In genomic region chr13:107618369-107618771, GRCm38 (mm10) we compare ENCODE assay signal across 23 mouse cellular contexts.
DNase-seq lines count a peak whose midpoint lies in the region; ATAC-seq lines count a peak whose summit lies in the region.
"Had no signal": no experiment of that assay in that cellular context is flagged by ENCODE, and none has a peak within 500 bp of the region (broad histone marks: within the 10 kb centered on the region; RNA-seq: fewer than 3 reads in every experiment).

No protein-coding gene starts in this region.

- H3K27me3 ChIP-seq in hindbrain, embryonic 11.5 days (ENCODE audit: control insufficient read depth, insufficient read depth, low read length): no peaks in the 10 kb centered on the region
- peaks cover 5% of the 10 kb centered on the region for H3K27me3 ChIP-seq in hindbrain, embryonic 16.5 days (replicated peaks; ENCODE audit: control insufficient read depth, insufficient read depth, low read length)
- no peaks in the 10 kb centered on the region for H3K27me3 ChIP-seq in forebrain, embryonic 15.5 days
- peaks cover 5% of the 10 kb centered on the region; the same call in 1 of the 2 replicates for H3K27me3 ChIP-seq in midbrain, embryonic 11.5 days (ENCODE audit: control insufficient read depth, insufficient read depth, low read length)
- H3K27me3 ChIP-seq: intestine, embryonic 15.5 days; neural tube, embryonic 15.5 days; stomach, embryonic 15.5 days had no signal

- H3K4me2 ChIP-seq in hindbrain, embryonic 11.5 days (replicated peaks; ENCODE audit: low read depth, low read length): no peak overlapping the region
- no peak overlapping the region for H3K4me2 ChIP-seq in hindbrain, embryonic 16.5 days (ENCODE audit: low read length)
- H3K4me2 ChIP-seq in forebrain, embryonic 15.5 days (replicated peaks): no peak overlapping the region
- H3K4me2 ChIP-seq in midbrain, embryonic 11.5 days: peak overlapping the region; percentile 0; the same call in 1 of the 2 replicates
- H3K4me2 ChIP-seq: embryonic facial prominence, embryonic 15.5 days; intestine, embryonic 15.5 days; neural tube, embryonic 15.5 days had no signal

- 23% methylated on average over 8 of the region's 8 CpGs for WGBS in hindbrain, embryonic 11.5 days
- 17% methylated on average over 8 of the region's 8 CpGs for WGBS in hindbrain, embryonic 16.5 days
- WGBS in forebrain, embryonic 15.5 days: 20% methylated on average over 8 of the region's 8 CpGs
- WGBS in midbrain, embryonic 11.5 days: 14% methylated on average over 8 of the region's 8 CpGs

- H3K36me3 ChIP-seq in hindbrain, embryonic 11.5 days (ENCODE audit: control insufficient read depth, insufficient read depth, low read length): no peaks in the 10 kb centered on the region
- no peaks in the 10 kb centered on the region for H3K36me3 ChIP-seq in hindbrain, embryonic 16.5 days (ENCODE audit: control insufficient read depth, insufficient read depth, low read length)
- H3K36me3 ChIP-seq in forebrain, embryonic 15.5 days: no peaks in the 10 kb centered on the region
- no peaks in the 10 kb centered on the region for H3K36me3 ChIP-seq in midbrain, embryonic 11.5 days (ENCODE audit: control insufficient read depth, insufficient read depth, low read length)
- H3K36me3 ChIP-seq: embryonic facial prominence, embryonic 15.5 days; heart, embryonic 12.5 days; intestine, embryonic 15.5 days; neural tube, embryonic 15.5 days; stomach, embryonic 15.5 days had no signal

- H3K9ac ChIP-seq in hindbrain, embryonic 11.5 days (ENCODE audit: low read depth, low read length): no peak overlapping the region
- H3K9ac ChIP-seq in hindbrain, embryonic 16.5 days (ENCODE audit: low read depth, low read length): no peak overlapping the region
- H3K9ac ChIP-seq in forebrain, embryonic 15.5 days (replicated peaks): no peak overlapping the region
- no peak overlapping the region for H3K9ac ChIP-seq in midbrain, embryonic 11.5 days (ENCODE audit: low read length)
- H3K9ac ChIP-seq: embryonic facial prominence, embryonic 15.5 days; heart, embryonic 12.5 days; intestine, embryonic 15.5 days; neural tube, embryonic 15.5 days; stomach, embryonic 15.5 days had no signal

- H3K27ac ChIP-seq in hindbrain, embryonic 11.5 days (ENCODE audit: low read depth, low read length): no peak overlapping the region
- H3K27ac ChIP-seq in hindbrain, embryonic 16.5 days (ENCODE audit: low read depth, low read length): no peak overlapping the region
- peak overlapping the region; percentile 25; the same call in 1 of the 2 replicates for H3K27ac ChIP-seq in forebrain, embryonic 15.5 days (replicated peaks)
- H3K27ac ChIP-seq in midbrain, embryonic 11.5 days (ENCODE audit: low read depth, low read length): no peak overlapping the region
- H3K27ac ChIP-seq: embryonic facial prominence, embryonic 15.5 days; intestine, embryonic 15.5 days; left cerebral cortex, adult 2 months; neural tube, embryonic 15.5 days; stomach, embryonic 15.5 days had no signal

- no peak overlapping the region for H3K4me3 ChIP-seq in hindbrain, embryonic 11.5 days (ENCODE audit: low read depth, low read length)
- H3K4me3 ChIP-seq in hindbrain, embryonic 16.5 days (ENCODE audit: low read length): no peak overlapping the region
- H3K4me3 ChIP-seq in forebrain, embryonic 15.5 days: no peak overlapping the region
- H3K4me3 ChIP-seq in midbrain, embryonic 11.5 days (ENCODE audit: low read depth, low read length): no peak overlapping the region
- H3K4me3 ChIP-seq: embryonic facial prominence, embryonic 15.5 days; heart, embryonic 12.5 days; intestine, embryonic 15.5 days; left cerebral cortex, adult 2 months; neural tube, embryonic 15.5 days; stomach, embryonic 15.5 days had no signal

- peak; percentile 54 for DNase-seq in hindbrain, embryonic 11.5 days (ENCODE audit: low spot score)
- DNase-seq in midbrain, embryonic 11.5 days (ENCODE audit: low spot score, missing footprints): peak; percentile 90
- peak; percentile 45 for DNase-seq in retina, postnatal 1 day
- DNase-seq: adrenal gland, adult 2 months; B cell, adult 2 months; cerebellum, adult 8-10 months; heart, postnatal 14 days; kidney, postnatal 36 days; layer of hippocampus, adult 9-11 months; left cerebral cortex, postnatal 4 days; liver; thymus, adult 2 months had no signal

- H3K4me1 ChIP-seq in hindbrain, embryonic 11.5 days (replicated peaks; ENCODE audit: control insufficient read depth, insufficient read depth, low read length): peaks cover 14% of the 10 kb centered on the region
- peaks cover 19% of the 10 kb centered on the region for H3K4me1 ChIP-seq in hindbrain, embryonic 16.5 days (ENCODE audit: control insufficient read depth, insufficient read depth, low read depth, low read length)
- peaks cover 26% of the 10 kb centered on the region for H3K4me1 ChIP-seq in forebrain, embryonic 15.5 days
- peaks cover 28% of the 10 kb centered on the region for H3K4me1 ChIP-seq in midbrain, embryonic 11.5 days (ENCODE audit: control insufficient read depth, insufficient read depth, low read length)
- H3K4me1 ChIP-seq: stomach, embryonic 15.5 days had no signal

- ATAC-seq in hindbrain, embryonic 11.5 days (ENCODE audit: low FRiP score): peak; percentile 64
- no peak for ATAC-seq in hindbrain, embryonic 16.5 days
- ATAC-seq in forebrain, embryonic 15.5 days (replicated peaks): 0 out of 2 replicates have a peak, but pooled peaks have one; percentile 49
- peak; percentile 73 for ATAC-seq in midbrain, embryonic 11.5 days (ENCODE audit: low FRiP score)
- no peak for ATAC-seq in erythroid progenitor cell, adult 5-6 weeks (replicated peaks; ENCODE audit: low FRiP score, poor library complexity, severe bottlenecking)
- ATAC-seq in CD4-positive, CD25-positive, alpha-beta regulatory T cell, adult 4 months: no peak
- ATAC-seq: intestine, embryonic 15.5 days; lung, postnatal 0 days had no signal

- H3K9me3 ChIP-seq in hindbrain, embryonic 11.5 days (ENCODE audit: control insufficient read depth, low read length): no peaks in the 10 kb centered on the region
- H3K9me3 ChIP-seq in hindbrain, embryonic 16.5 days (ENCODE audit: control insufficient read depth, low read length): no peaks in the 10 kb centered on the region
- H3K9me3 ChIP-seq in forebrain, embryonic 15.5 days: no peaks in the 10 kb centered on the region
- H3K9me3 ChIP-seq in midbrain, embryonic 11.5 days (ENCODE audit: control insufficient read depth, low read length): no peaks in the 10 kb centered on the region
- H3K9me3 ChIP-seq: embryonic facial prominence, embryonic 15.5 days; heart, embryonic 12.5 days; intestine, embryonic 15.5 days; neural tube, embryonic 15.5 days; stomach, embryonic 15.5 days had no signal

Comparison
In these comparisons a context has a peak if more than half of its experiments do, and no peak if none do; other contexts are left out.
1. ATAC-seq: peak in hindbrain, embryonic 11.5 days (single experiment), forebrain, embryonic 15.5 days (single experiment) and midbrain, embryonic 11.5 days (single experiment); none in hindbrain, embryonic 16.5 days (single experiment), erythroid progenitor cell, adult 5-6 weeks (single experiment) and CD4-positive, CD25-positive, alpha-beta regulatory T cell, adult 4 months (single experiment).
2. Peak in every context shown above with its lines, with median percentiles within 50 percentile points of each other: DNase-seq.